Mouse (Mus musculus) E14TG2a.4 (cell line): Measurements from ENCODE around the gene Polr1a.

Experiments
- CTCF ChIP-seq: conservative IDR thresholded peaks from 2 replicates; pipeline ENCODE4 v1.5.1; 2014; ENCODE audit warnings: low read length
- NANOG ChIP-seq: IDR thresholded peaks from 2 replicates; pipeline ENCODE4 v1.6.1; 2014; ENCODE audit warnings: borderline replicate concordance, low read length, mixed read lengths
- POU5F1 ChIP-seq: IDR thresholded peaks from 2 replicates; pipeline ENCODE4 v1.6.1; 2014; ENCODE audit warnings: low read length, borderline replicate concordance

GRCm38 (mm10) chr6:72029674-72030073, 120.8 kb downstream of the Polr1a start:
- TF ChIP-seq CTCF (no peak), NANOG (no peak), POU5F1 (no peak)
